Mouse (Mus musculus): ENCODE data around the gene Spata16. TPM values are rescaled to one million over a fixed set of nuclear protein-coding genes. Genes with fewer than 3 reads are reported as not detected.

Gene Spata16
- polyA plus RNA-seq, 1 experiment from 2014 or later = not detected

DNA sequence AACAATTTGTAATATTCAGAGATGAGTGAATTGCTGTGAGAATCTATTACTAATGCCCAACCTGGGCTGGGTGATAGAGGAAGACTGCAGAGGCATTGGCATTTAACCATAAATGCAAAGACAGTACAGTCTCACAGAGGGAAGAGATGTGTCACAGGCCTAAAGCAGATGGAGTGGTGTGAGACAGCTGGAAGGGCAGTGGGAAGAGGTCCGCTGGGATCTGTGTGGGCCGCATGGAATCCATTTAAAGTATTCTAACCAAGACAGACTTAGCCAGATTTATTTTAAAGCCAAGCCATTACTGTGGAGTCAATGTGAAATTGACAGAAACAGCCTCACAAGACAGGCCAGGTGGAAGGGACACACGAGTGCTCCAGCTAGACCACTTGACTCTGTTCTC lies 343.0 kb downstream of the Spata16 start:
- Histone ChIP-seq H3K4me1 (ENCODE audit: control insufficient read depth, low read depth, low read length) (no peaks in the 10 kb centered on the region), H3K4me2 (ENCODE audit: low read depth, low read length) (no peak overlapping the region), H3K36me3 (ENCODE audit: control insufficient read depth, insufficient read depth) (no peaks in the 10 kb centered on the region), H3K9me3 (replicated peaks; ENCODE audit: control insufficient read depth, low read length) (no peaks in the 10 kb centered on the region), H3K9ac (ENCODE audit: low read depth, low read length) (no peak overlapping the region), H3K27me3 (ENCODE audit: control insufficient read depth, insufficient read depth, low read depth, low read length) (no peaks in the 10 kb centered on the region), H3K27ac (ENCODE audit: low read length) (no peak overlapping the region), H3K4me3 (ENCODE audit: low read depth, low read length) (no peak overlapping the region)
- WGBS (ENCODE audit: insufficient replicate concordance) = 62% methylated on average over 3 of the region's 3 CpGs
- ATAC-seq (ENCODE audit: low read depth) = no peak

DNA sequence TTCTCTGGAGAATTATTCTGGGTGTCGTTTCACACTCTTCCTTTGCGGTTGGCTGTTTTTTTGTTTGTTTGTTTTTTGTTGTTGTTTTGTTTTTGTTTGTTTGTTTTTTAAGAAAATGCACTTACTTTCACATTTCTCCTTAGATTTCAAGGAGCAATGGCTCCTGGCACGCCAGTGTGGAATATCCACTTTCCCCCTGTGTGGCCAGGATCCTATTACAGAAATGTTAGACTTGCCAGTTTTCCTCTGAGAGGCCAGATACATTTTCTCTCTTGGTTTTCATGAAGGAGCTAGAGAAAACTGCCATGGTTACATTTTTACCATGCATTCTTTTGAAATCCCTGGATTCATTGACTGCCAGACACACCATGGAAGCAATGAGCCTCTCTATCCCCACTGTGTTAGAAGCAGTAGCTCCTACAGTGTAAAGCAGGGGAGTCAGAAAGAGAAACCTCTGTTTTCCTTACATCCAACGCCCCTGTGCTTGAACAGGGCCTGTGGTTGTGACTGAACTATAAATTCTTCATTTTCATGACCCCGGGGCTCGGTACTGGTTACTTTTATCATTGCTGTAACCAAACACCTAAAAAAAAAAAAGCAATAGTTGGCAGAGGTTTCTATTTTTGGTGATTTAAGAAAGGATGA lies 344.7 kb downstream of the Spata16 start:
- no peak overlapping the region for H3K4me3 ChIP-seq (ENCODE audit: low read depth, low read length)
- H3K27ac ChIP-seq (ENCODE audit: low read length) = no peak overlapping the region
- no peaks in the 10 kb centered on the region for H3K36me3 ChIP-seq (ENCODE audit: control insufficient read depth, insufficient read depth)
- no peaks in the 10 kb centered on the region for H3K9me3 ChIP-seq (replicated peaks; ENCODE audit: control insufficient read depth, low read length)
- H3K27me3 ChIP-seq (ENCODE audit: control insufficient read depth, insufficient read depth, low read depth, low read length) = no peaks in the 10 kb centered on the region
- no peak overlapping the region for H3K9ac ChIP-seq (ENCODE audit: low read depth, low read length)
- 63% methylated on average over 6 of the region's 6 CpGs for WGBS (ENCODE audit: insufficient replicate concordance)
- no peaks in the 10 kb centered on the region for H3K4me1 ChIP-seq (ENCODE audit: control insufficient read depth, low read depth, low read length)
- ATAC-seq (ENCODE audit: low read depth) = no peak
- H3K4me2 ChIP-seq (ENCODE audit: low read depth, low read length) = no peak overlapping the region

GRCm38 (mm10) chr3:26983749-26984148 lies 346.3 kb downstream of the Spata16 start:
- no peaks in the 10 kb centered on the region for H3K27me3 ChIP-seq (ENCODE audit: control insufficient read depth, insufficient read depth, low read depth, low read length)
- no peaks in the 10 kb centered on the region for H3K4me1 ChIP-seq (ENCODE audit: control insufficient read depth, low read depth, low read length)
- no peak overlapping the region for H3K27ac ChIP-seq (ENCODE audit: low read length)
- no peak overlapping the region for H3K9ac ChIP-seq (ENCODE audit: low read depth, low read length)
- no peak for ATAC-seq (ENCODE audit: low read depth)
- WGBS (ENCODE audit: insufficient replicate concordance) = 67% methylated on average over 6 of the region's 6 CpGs
- H3K36me3 ChIP-seq (ENCODE audit: control insufficient read depth, insufficient read depth) = no peaks in the 10 kb centered on the region
- H3K4me3 ChIP-seq (ENCODE audit: low read depth, low read length) = no peak overlapping the region
- no peaks in the 10 kb centered on the region for H3K9me3 ChIP-seq (replicated peaks; ENCODE audit: control insufficient read depth, low read length)
- no peak overlapping the region for H3K4me2 ChIP-seq (ENCODE audit: low read depth, low read length)

DNA sequence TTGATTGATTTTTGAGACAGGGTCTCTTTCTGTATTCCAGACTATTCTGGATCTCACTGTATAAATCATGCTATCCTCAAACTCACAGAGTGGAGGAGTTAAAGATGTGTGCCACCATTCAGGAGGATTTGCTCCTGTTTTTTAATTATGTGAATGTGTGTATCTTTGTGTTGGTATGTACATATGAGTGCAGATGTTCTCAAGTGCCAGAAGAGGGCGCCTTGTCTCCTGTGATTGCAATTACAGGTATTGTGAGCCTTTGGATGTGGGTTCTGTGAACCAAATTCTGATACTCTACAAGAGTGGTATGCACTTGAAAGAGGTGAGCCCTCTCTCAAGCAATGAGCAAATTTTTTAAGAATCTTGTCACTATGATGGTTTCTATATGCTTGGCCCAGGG lies 369.4 kb downstream of the Spata16 start:
- no peak overlapping the region for H3K27ac ChIP-seq (ENCODE audit: low read length)
- H3K4me3 ChIP-seq (ENCODE audit: low read depth, low read length) = no peak overlapping the region
- H3K4me2 ChIP-seq (ENCODE audit: low read depth, low read length) = no peak overlapping the region
- H3K36me3 ChIP-seq (ENCODE audit: control insufficient read depth, insufficient read depth) = no peaks in the 10 kb centered on the region
- no peaks in the 10 kb centered on the region for H3K9me3 ChIP-seq (replicated peaks; ENCODE audit: control insufficient read depth, low read length)
- no peaks in the 10 kb centered on the region for H3K27me3 ChIP-seq (ENCODE audit: control insufficient read depth, insufficient read depth, low read depth, low read length)
- no peak overlapping the region for H3K9ac ChIP-seq (ENCODE audit: low read depth, low read length)
- WGBS (ENCODE audit: insufficient replicate concordance) = 33% methylated on average over 1 of the region's 1 CpGs
- H3K4me1 ChIP-seq (ENCODE audit: control insufficient read depth, low read depth, low read length) = no peaks in the 10 kb centered on the region
- no peak for ATAC-seq (ENCODE audit: low read depth)

- H3K4me3 ChIP-seq (ENCODE audit: low read depth, low read length) = no peak overlapping the region
- H3K4me2 ChIP-seq (ENCODE audit: low read depth, low read length) = no peak overlapping the region
- H3K9me3 ChIP-seq (replicated peaks; ENCODE audit: control insufficient read depth, low read length) = no peaks in the 10 kb centered on the region
- H3K27me3 ChIP-seq (ENCODE audit: control insufficient read depth, insufficient read depth, low read depth, low read length) = no peaks in the 10 kb centered on the region
- no peak overlapping the region for H3K9ac ChIP-seq (ENCODE audit: low read depth, low read length)
- 57% methylated on average over 3 of the region's 3 CpGs for WGBS (ENCODE audit: insufficient replicate concordance)
- H3K27ac ChIP-seq (ENCODE audit: low read length) = no peak overlapping the region
- ATAC-seq (ENCODE audit: low read depth) = no peak
- H3K4me1 ChIP-seq (ENCODE audit: control insufficient read depth, low read depth, low read length) = no peaks in the 10 kb centered on the region
- no peaks in the 10 kb centered on the region for H3K36me3 ChIP-seq (ENCODE audit: control insufficient read depth, insufficient read depth)
Observed at GRCm38 (mm10) chr3:27027957-27028356, 390.5 kb downstream of the Spata16 start.

DNA sequence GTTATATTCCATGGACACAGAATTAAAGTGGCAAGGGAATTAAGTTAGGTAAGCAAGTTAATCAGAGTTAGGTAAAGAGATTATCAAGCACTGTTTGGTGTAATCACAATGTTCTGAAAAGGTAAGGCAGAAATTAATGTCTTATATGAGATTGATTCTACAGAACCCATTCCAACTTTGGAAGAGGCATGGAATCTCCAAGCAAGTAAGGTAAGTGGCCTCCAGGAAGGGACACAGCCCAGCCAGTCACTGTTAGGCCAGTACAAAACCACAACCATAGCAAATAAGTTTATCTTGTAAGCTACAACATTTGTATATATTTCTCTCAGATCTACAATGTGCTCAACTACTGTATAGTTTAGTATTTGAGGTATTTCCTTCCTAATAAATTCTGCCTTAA lies 391.1 kb downstream of the Spata16 start:
- no peaks in the 10 kb centered on the region for H3K9me3 ChIP-seq (replicated peaks; ENCODE audit: control insufficient read depth, low read length)
- H3K27me3 ChIP-seq (ENCODE audit: control insufficient read depth, insufficient read depth, low read depth, low read length) = no peaks in the 10 kb centered on the region
- no peaks in the 10 kb centered on the region for H3K4me1 ChIP-seq (ENCODE audit: control insufficient read depth, low read depth, low read length)
- H3K27ac ChIP-seq (ENCODE audit: low read length) = no peak overlapping the region
- no peak overlapping the region for H3K4me3 ChIP-seq (ENCODE audit: low read depth, low read length)
- H3K9ac ChIP-seq (ENCODE audit: low read depth, low read length) = no peak overlapping the region
- no peak for ATAC-seq (ENCODE audit: low read depth)
- no peak overlapping the region for H3K4me2 ChIP-seq (ENCODE audit: low read depth, low read length)
- H3K36me3 ChIP-seq (ENCODE audit: control insufficient read depth, insufficient read depth) = no peaks in the 10 kb centered on the region

DNA sequence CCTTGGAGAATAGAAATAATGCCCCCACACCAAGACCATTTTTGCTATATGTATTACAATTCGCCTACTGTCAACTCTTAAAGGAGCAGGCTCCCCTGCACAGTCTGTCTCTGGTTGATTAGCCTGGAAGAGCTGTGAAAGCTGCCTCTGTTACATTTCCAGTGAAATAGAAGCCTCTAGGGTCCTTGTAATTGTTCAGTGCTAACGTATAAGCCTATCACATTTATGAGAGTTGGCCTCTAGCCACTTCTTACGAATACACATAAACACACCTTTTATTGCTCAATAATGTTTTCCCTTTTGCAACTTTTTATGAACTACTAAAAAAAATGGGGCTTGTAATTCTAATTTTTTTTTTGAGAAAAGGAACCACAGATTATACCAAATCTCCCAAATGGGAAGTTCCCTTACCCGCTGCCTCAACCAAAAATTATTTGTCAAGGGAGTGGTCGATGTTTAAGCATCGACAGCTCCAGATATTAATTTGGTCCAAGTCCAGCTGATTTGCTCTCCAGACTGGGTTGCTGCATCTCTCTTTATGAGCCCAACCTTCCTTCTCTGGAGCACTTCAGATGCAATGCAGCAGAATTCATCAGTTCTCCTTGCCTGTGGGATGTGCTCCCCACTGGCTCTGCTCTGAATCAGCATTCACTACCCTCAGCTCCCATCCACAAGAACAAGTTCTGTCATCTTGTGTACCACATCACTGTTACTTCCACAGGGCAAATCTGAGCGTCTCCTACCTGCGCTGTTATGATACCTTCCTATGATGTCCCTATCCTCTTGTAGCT lies 392.8 kb downstream of the Spata16 start:
- no peak for ATAC-seq (ENCODE audit: low read depth)
- Histone ChIP-seq H3K4me1 (ENCODE audit: control insufficient read depth, low read depth, low read length) (no peaks in the 10 kb centered on the region), H3K9ac (ENCODE audit: low read depth, low read length) (no peak overlapping the region), H3K4me2 (ENCODE audit: low read depth, low read length) (no peak overlapping the region), H3K27me3 (ENCODE audit: control insufficient read depth, insufficient read depth, low read depth, low read length) (no peaks in the 10 kb centered on the region), H3K4me3 (ENCODE audit: low read depth, low read length) (no peak overlapping the region), H3K27ac (ENCODE audit: low read length) (no peak overlapping the region), H3K36me3 (ENCODE audit: control insufficient read depth, insufficient read depth) (no peaks in the 10 kb centered on the region), H3K9me3 (replicated peaks; ENCODE audit: control insufficient read depth, low read length) (no peaks in the 10 kb centered on the region)
- 73% methylated on average over 8 of the region's 8 CpGs for WGBS (ENCODE audit: insufficient replicate concordance)

Small RNA genes lying within 50 kb of the gene (microRNA-seq; reads per million reads assigned to microRNA genes)
- not detected for gene Gm25773
- not detected for gene Gm44464

Measured in liver, embryonic 16.5 days (tissue).